Mouse (Mus musculus) R1 (cell line): Measurements from ENCODE around the gene Nap1l4.

Source experiments
- DNase-seq: peaks from one replicate; pipeline ENCODE4 v3.0.0-alpha.2; 2018; ENCODE audit warnings: low read depth, low spot score

Nap1l4 gene

DNA sequence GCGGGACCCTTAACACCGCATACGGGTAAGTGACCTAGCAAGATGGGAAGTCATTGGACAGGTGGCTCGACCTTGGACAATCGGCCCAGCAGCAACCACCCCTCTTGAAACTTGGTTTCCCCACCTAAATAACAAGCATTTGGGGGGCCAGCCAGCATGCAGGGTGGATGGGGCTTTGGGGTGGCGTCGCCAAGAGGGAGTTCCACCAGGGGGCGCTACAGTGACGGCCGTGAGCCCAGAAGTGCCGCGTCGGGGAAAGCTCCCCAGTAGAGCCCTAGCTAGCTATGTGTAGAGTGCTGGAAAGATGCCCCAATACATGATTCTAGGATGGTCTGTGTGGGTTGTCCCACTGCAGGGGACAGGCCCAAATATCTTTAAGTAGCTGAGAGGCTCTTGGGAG is 68.4 kb downstream of the Nap1l4 start:
- DNase-seq, result peak; percentile 69

DNA sequence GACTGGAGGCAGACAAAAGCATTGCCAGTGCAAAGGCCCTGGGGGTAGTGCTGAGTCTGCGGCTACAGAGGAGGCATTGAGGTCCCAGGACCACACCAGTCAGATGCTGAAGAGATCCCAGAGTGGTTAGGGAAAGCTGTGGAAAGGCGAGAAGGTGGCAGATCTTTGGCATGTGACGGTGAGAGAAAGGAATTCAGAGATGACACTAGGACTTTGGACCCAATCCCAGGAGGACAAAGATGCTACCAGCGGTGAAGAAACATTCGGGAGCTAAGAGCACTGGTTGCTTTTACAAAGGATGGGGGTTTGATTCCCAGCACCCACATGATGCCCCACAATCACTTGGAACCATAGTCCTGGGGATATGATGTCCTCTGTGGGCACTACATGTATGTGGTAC is 71.1 kb downstream of the Nap1l4 start:
- DNase-seq, result no peak

DNA sequence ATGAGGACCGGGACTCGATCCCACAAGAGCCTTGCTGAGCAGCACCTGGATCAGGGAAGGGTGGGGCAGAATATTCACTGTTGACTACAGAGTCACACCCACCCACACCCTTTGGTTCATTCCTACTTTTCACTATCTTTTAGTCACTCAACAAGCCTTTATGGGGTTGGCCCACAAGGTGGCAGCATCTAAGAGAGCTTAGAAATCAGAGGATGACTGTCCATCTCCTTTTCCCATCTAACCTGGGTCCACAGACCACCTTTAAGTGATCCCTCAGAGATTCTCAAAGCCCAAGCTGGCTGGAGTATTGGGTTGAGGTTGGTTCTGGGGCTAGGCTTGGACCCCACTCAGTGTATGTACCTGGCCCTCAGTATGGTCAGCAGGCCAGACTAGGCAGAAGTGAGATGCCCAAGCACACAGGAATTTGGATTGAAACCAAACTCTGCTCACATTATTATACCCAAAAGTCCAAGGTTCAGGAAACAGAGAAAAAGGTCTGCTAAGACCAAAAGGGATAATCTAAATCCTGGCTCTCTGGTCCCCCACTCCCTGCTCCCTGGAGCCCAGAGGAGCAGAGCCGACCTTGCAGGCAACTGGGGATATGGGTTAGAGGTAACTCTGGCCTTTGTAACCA is 72.1 kb downstream of the Nap1l4 start:
- peak; percentile 61 for DNase-seq

DNA sequence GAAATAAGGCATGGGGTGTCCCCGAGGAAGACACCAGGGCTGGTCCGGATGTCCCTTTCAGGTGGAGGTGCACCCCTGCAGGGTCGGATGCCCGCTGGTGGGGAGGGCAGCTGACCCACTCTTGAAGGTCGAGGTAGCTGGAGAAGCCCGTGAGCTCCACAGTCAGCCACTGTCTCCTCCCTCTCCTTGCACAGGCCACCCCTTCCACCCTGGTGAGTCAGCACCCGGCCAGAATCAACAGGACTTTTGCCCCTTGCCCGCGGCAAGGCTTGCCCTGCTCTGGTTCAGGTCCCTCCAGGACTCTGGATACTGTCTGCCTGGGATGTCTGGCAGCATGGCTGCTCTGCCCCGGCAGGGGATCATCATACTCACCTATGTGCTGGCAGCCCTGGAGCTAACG is 73.0 kb downstream of the Nap1l4 start:
- no peak for DNase-seq

DNA sequence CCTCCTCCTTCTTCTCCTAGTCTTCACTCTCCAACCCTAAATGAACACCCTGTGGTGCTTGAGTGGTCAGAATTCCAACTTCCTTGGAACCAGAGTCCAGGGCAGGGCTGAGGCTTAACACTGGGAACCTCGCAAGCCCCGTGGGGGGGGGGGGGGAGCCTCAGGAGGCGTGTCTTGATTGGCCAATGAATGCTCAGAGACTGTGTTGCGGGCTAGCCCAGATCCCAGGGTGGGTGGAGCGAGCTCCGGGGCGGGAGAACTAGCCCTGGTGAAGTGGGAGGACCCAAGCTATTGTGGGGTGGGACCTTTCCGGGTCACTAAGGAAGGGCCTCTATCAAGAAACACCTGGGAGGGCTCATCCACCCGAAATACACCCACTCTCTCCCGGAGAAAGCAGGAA is 74.1 kb downstream of the Nap1l4 start:
- DNase-seq, result peak; percentile 87

DNA sequence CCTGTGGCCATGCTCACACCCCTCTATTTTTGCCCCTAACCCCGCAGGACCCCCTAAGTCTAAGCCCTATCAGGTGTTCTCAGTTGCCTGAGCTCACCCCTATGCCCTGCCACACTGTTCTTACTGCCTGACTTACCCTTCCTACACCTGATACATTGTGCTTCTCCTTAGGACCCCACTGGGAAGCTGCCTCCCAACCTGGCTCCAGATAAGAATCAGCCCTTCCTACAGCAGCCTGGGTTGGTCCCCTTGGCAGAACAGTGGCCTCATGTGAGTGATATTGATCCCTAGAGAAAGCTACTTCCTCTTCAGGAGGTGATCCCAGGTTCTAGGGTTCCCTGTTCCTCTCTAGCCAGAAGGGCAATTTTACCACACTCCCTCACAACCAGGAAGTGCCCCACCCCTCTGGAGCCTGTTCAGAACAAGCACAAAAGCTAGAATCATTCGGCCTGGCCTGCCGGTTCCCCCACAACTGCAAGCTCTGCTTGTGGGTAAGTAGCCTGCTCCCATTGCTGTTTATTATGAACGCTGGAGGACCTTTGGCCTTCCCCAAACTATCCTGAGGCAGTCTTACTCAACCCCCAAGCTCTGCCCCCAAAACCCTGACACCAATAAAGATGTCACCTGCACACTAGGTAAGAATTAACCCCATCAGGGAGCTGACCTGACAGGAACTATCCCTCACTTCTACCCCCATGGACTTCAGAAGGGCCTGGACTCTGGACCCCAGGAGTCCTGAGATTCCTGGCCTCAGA is 75.4 kb downstream of the Nap1l4 start, which contains the start of gene Slc22a18:
Gene Slc22a18 (plus strand): TSS at position 390 of the 755 bp plus-strand sequence.
- DNase-seq, result peak; percentile 49

DNA sequence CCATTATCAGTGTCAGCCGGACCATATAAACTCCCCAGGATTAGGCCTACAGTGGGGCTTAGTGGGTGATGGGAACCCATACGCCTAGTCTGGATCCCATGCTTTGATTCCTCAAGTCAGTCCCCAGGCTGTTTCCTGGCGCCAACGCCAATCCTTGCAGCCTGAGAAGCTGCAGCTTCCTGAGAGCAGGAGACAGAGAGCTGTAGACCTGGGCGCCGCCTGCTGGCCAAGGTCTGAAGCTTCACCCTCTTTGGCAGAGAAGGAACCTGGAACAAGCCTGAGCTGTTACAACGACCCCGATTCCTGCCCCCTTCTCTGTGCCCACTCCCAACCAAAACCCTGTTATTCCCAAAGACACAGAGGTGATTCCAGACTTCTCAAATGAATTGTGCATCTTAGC is 79.0 kb downstream of the Nap1l4 start:
- DNase-seq, result peak; percentile 78

DNA sequence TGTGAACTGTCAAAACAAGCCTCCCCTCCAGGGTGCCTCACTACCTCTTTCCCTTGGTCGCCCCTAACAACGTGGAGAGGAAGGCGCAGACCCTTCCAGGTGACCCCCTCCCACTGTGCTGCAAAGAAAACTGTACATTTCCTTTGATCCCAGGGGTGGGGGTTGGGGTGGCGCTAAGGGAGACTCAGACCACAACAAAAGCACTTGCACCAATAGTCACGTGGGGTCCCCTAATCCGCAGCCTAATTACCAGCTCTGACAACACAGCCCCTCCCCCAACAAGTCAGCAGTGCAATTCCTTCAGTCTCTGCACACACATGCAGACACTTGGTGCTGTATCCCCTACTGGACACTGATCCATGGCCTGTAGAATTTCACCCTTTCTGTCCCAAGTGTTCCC is 81.2 kb downstream of the Nap1l4 start:
- DNase-seq, result peak; percentile 61

DNA sequence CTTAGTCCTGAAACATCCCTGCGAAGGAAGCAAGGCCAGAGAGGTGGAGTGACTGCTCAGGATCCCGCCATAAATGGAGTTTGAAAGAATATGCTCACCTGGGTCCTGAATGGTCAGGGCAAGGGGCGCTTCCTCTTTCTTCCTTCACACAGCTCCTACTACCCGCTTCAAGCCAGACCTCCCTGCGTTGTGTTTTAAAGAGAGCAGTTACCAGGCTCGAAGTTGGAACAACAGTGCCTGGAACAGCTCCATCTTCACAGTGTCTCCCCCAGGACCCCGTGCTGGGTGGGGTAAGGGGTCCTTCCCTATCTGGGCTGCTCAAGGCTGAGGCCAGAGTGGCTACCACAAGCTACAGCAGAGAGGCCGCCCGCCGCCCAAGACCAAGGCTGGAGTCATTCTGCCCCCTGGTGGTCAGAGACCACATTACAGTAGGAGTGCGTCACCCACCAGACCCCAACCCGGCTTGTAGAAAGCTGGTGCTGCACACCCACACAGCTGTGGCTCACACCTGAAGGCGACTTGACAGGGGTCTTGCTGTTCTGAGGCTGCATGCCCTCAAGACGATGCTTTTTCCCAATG is 82.7 kb downstream of the Nap1l4 start:
- DNase-seq, result peak; percentile 71

DNA sequence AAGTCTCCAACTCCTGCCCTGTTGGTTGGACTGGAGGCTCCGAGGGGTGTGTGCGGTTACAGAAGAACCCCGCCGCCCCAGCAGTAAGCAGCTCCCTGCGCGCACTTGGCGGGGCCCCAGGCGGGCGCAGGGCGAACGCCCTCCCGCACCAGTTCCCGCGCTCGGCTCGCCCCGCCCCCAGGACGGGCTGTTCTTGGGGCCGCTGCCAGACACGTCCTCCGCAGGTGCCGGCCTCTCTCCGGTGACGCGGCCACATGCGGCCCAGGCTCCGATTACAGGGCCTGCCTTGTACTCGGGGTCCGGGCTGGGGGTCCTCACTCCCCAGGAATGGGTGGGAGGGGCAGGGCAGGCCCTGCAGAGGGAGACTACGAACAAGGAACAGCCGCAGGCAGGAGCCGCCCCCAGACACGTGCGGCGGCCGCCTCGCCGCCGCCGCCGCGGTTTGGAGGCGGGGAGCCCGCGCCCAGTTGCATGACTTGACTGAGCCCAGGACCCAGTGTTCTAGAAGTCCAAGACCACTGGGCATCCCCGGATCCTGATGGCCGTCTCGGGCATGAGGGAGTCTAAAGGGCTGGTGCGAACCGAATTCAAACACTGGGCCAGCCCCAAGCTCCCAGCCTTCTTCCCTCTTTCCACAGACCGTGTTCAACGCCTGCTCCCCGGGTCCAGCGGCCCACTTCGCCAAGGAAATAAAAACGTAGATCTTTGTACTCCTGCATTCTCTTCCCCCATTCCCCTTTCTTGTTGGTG is 83.9 kb downstream of the Nap1l4 start:
- DNase-seq, result peak; percentile 66

DNA sequence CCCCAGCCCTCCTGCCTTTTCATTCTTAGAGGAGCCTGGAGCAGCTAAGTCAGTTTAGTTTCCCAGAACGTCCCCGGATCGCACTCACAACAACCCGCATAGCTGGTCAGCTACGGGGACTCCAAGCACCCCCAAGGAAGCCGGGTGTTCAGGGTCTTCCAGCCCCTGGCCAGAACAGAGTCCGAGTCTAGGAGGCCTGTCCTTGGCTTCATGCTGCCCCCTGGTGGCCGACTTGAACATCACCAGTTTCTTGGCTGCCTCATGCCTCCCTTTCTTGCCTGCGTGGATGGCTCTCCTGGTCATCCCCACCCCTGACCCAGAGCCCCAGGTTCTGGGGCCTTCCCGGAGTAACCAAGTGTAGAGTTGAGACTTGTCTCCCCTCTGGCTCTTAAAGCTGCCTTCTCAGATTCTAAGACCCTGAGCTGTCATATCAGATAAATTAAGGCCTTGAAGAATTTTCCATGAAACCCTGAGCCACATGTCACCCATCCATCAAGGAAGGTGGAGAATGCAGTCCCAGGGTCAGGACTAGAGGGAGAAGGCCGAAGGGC is 85.0 kb downstream of the Nap1l4 start:
- DNase-seq, result peak; percentile 84
